Mouse (Mus musculus) liver, embryonic 14.5 days (tissue): Measurements from ENCODE around the gene Nt5dc2.

Experiments used
- CTCF ChIP-seq: IDR thresholded peaks from 2 replicates; pipeline ENCODE4 v1.5.1; 2016; ENCODE audit warnings: antibody characterized with exemption, low read depth, control low read depth
- EP300 ChIP-seq: IDR thresholded peaks from 2 replicates; pipeline ENCODE4 v1.6.1; 2016; ENCODE audit warnings: antibody characterized with exemption, low read depth

DNA sequence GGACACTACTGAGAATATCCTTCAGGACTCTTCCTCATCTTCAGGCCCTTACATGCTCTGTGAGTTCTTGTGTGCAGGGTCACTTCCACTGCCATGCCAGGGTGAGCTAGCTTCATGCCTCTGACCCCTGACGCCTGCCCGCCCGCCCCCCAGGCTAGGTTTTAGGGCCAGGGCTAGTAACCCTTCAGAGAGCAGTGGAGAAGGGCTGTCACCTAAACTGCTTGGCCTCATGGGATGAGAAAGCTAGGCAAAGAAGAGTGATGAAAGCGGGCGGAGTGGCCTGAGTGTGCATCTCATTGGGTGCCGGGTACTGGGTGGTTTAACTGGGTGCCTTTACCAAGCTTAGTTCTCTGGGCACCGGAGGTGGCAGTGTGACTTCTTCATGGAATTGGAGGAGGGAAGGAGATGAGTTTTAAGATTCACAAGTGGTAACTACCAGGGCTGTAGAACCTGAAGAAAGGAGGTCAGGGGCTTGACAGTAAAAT, 1.7 kb downstream of the Nt5dc2 start:
- TF ChIP-seq CTCF: no peak
- TF ChIP-seq EP300: no peak
